Mouse (Mus musculus): ENCODE results near the gene Fuom. TPM values are rescaled to one million over a fixed set of nuclear protein-coding genes. Genes with fewer than 3 reads are reported as not detected.
A peak's percentile ranks its signal among the peaks of the same experiment; 100 is the strongest.

Fuom gene
- total RNA-seq, 2 experiments from 2014 or later = 80.9 to 84.0 TPM

GRCm38 (mm10) chr7:140115583-140116328, 13.5 kb upstream of the Fuom start, which contains the start of gene Paox:
Paox (plus strand) TSS chr7:140115799.
- intact Hi-C loops (cut with DNase I) = loop anchor here (2.0 to 10.0 kb wide), 2 partner anchors 25 to 81 kb away; partner anchors contain the start of genes Tubgcp2 and Zfp511
- DNase-seq (ENCODE audit: low spot score) = peak; percentile 48

- intact Hi-C loops (cut with DNase I) = loop anchor here (10.0 kb wide), 1 partner anchor 77 kb away; the partner anchor contains the start of genes Tubgcp2 and Zfp511
- no peak for DNase-seq (ENCODE audit: low spot score)
These were observed 9.7 kb upstream of the Fuom start for GRCm38 (mm10) chr7:140111943-140112342.

- DNase-seq (ENCODE audit: low spot score) = no peak
- intact Hi-C loops (cut with DNase I) = no loop called here
These were observed 1.8 kb upstream of the Fuom start for GRCm38 (mm10) chr7:140104009-140104408.

GRCm38 (mm10) chr7:140101498-140101897, 743 bp downstream of the Fuom start:
- no peak for DNase-seq (ENCODE audit: low spot score)
- intact Hi-C loops (cut with DNase I) = no loop called here

- no peak for DNase-seq (ENCODE audit: low spot score)
- intact Hi-C loops (cut with DNase I) = no loop called here
These were observed 3.8 kb downstream of the Fuom start for GRCm38 (mm10) chr7:140098466-140098865.

GRCm38 (mm10) chr7:140096055-140096454, 6.2 kb downstream of the Fuom start:
- intact Hi-C loops (cut with DNase I) = no loop called here
- DNase-seq (ENCODE audit: low spot score) = no peak

GRCm38 (mm10) chr7:140095556-140095955, 6.7 kb downstream of the Fuom start:
- intact Hi-C loops (cut with DNase I) = no loop called here
- DNase-seq (ENCODE audit: low spot score) = no peak

- intact Hi-C loops (cut with DNase I) = no loop called here
- DNase-seq (ENCODE audit: low spot score) = no peak
These were observed 7.3 kb downstream of the Fuom start for GRCm38 (mm10) chr7:140094954-140095353.

GRCm38 (mm10) chr7:140092924-140093528, 9.2 kb downstream of the Fuom start, which contains the start of gene Prap1:
Prap1 (plus strand) TSS chr7:140093395.
- no peak for DNase-seq (ENCODE audit: low spot score)
- intact Hi-C loops (cut with DNase I) = no loop called here

GRCm38 (mm10) chr7:140090601-140091000, 11.6 kb downstream of the Fuom start:
- intact Hi-C loops (cut with DNase I) = no loop called here
- no peak for DNase-seq (ENCODE audit: low spot score)

- intact Hi-C loops (cut with DNase I) = no loop called here
- no peak for DNase-seq (ENCODE audit: low spot score)
These were observed 20.0 kb downstream of the Fuom start, which contains the start of gene Caly for GRCm38 (mm10) chr7:140082242-140082678. Caly (minus strand) TSS chr7:140082548.

GRCm38 (mm10) chr7:140081408-140082241, 20.6 kb downstream of the Fuom start:
- no peak for DNase-seq (ENCODE audit: low spot score)
- intact Hi-C loops (cut with DNase I) = no loop called here

- DNase-seq (ENCODE audit: low spot score) = peak; percentile 29
- intact Hi-C loops (cut with DNase I) = no loop called here
These were observed 21.6 kb downstream of the Fuom start for GRCm38 (mm10) chr7:140080503-140081156.

- intact Hi-C loops (cut with DNase I) = loop anchor here (1.0 to 10.0 kb wide), 2 partner anchors 63 to 756 kb away; partner anchors contain the start of gene Urah
- no peak for DNase-seq (ENCODE audit: low spot score)
These were observed 23.5 kb downstream of the Fuom start for GRCm38 (mm10) chr7:140078711-140079110.

GRCm38 (mm10) chr7:140077698-140078097, 24.5 kb downstream of the Fuom start:
- DNase-seq (ENCODE audit: low spot score) = no peak
- intact Hi-C loops (cut with DNase I) = loop anchor here (1.0 to 10.0 kb wide), 2 partner anchors 64 to 757 kb away; partner anchors contain the start of gene Urah

GRCm38 (mm10) chr7:140070042-140070711, 32.1 kb downstream of the Fuom start:
- intact Hi-C loops (cut with DNase I) = loop anchor here (10.0 kb wide), 1 partner anchor 765 kb away; the partner anchor contains the start of gene Urah
- DNase-seq (ENCODE audit: low spot score) = no peak

GRCm38 (mm10) chr7:140067397-140067796, 34.8 kb downstream of the Fuom start:
- intact Hi-C loops (cut with DNase I) = no loop called here

GRCm38 (mm10) chr7:140063092-140063491, 39.1 kb downstream of the Fuom start:
- no peak for DNase-seq (ENCODE audit: low spot score)
- intact Hi-C loops (cut with DNase I) = loop anchor here (2.0 kb wide), 2 partner anchors 94 to 158 kb away; no protein-coding TSS in a partner anchor

More at GRCm38 (mm10) chr7:140067397-140067796, 34.8 kb downstream of the Fuom start:
- no peak for DNase-seq (ENCODE audit: low spot score)

- no peak for DNase-seq (ENCODE audit: low spot score)
- intact Hi-C loops (cut with DNase I) = loop anchor here (2.0 kb wide), 2 partner anchors 94 to 158 kb away; no protein-coding TSS in a partner anchor
These were observed 39.9 kb downstream of the Fuom start for GRCm38 (mm10) chr7:140062307-140062706.
